Mouse (Mus musculus) brain, adult 2 months (tissue): Measurements from ENCODE around the gene Slc43a1.
"Not testable (repeated sequence)": the region's sequence is repeated elsewhere in the genome, so short reads cannot be mapped to it uniquely, and the experiment has no call there.

ENCODE experiments used
- DNase-seq: peaks from one replicate; pipeline ENCODE4 v3.0.0; 2011; ENCODE audit warnings: low read depth, low spot score

Slc43a1 gene

GRCm38 (mm10) chr2:84896686-84897085, 58.0 kb downstream of the Slc43a1 start:
- not testable (repeated sequence) for DNase-seq

GRCm38 (mm10) chr2:84912722-84913121, 74.1 kb downstream of the Slc43a1 start:
- DNase-seq = no peak
